Mouse (Mus musculus): Measurements from ENCODE around the gene Cdkn2aip.

Cdkn2aip gene

DNA sequence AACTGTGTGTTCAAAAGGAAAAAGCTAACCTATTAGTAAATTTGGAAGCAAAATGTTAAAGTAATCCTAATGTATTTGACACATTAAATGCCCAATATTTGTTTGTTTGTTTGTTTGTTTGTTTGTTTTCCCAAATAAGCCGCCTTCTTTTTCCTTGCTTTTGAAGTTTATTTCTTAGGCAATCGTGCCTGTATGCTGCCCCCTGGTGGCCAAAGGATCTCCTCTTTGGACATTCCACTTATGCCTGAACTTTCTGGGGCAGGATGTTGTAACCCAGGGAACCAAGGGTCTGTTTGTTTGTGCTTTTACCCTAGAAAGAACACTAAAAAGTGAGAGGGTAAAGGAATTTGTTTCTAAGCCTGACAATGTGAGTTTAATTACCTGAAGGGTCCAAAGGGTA is 20.6 kb downstream of the Cdkn2aip start:
- peak; percentile 89 for DNase-seq

DNA sequence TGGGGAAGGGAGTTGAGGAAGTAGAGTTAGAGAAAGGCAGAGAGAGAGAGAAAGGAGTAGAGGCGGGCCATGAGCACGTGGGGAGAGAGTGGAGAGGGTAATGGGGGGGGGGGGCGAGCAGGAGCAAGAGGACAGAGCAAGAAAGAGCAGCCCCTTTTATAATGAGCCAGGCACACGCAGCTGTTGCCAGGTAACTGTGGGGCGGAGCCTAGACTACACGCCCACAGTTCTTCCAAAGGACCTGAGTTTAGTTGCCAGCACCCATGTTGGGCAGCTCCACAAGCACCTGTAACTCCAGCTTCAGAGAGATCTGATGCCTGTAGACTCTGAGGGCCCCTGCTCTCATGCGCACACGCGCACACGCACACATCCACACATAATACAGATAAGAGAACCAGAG is 21.9 kb downstream of the Cdkn2aip start:
- no peak for DNase-seq

- no peak for DNase-seq
Measured at GRCm38 (mm10) chr8:47691303-47691702, 22.4 kb downstream of the Cdkn2aip start.

GRCm38 (mm10) chr8:47690674-47691078 is 23.1 kb downstream of the Cdkn2aip start:
- peak; percentile 39 for DNase-seq

DNA sequence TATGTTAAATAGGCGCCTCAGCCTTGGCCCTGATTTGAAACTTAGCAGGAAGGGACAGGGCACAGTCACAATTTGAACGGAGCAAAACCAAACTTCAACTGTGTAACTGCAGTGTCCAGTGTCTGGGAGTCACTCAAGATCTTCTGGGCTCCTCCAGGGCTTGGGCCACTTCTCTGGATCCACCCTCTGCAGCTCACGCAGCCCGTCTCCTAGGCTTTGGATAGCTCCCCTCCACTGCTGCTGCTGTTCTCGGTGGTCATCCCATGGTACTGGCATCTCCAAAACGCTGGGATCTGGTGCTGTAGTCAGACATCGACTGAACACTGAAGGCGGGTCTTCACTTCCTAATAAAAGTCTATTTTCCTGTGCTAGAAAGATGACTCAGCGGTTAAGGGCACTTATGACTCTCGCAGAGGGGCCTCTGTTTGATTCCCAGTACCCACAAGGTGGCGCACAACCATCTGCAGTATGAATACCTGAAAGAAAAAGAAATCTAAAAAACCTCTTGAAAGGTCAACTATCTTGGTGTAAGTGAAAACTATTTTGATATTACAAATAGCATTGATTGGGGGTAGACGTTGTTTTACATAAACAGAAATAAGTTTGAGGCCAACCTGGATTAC is 23.9 kb downstream of the Cdkn2aip start:
- DNase-seq: peak; percentile 56

DNA sequence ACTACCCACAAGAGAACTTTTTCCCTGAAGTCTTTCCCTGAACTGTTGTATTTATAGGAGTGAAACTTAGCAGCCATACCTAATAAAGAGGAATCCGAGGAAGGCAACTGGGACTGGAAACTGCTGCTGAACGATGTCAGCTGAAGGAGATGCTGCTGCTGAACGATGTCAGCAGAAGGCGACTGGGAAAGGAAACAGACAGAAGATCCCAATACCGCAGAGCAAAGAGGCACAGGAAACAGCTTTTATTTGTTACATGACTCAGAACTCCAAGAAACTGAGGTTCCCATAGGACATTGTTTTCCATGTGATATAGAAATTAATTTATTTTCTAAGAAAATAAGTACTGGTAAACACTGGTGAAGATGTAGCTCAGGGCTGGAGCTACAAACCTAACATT is 29.3 kb downstream of the Cdkn2aip start:
- DNase-seq: no peak

GRCm38 (mm10) chr8:47683994-47684393 is 29.7 kb downstream of the Cdkn2aip start:
- no peak for DNase-seq

GRCm38 (mm10) chr8:47680306-47680705 is 33.4 kb downstream of the Cdkn2aip start:
- no peak for DNase-seq

DNA sequence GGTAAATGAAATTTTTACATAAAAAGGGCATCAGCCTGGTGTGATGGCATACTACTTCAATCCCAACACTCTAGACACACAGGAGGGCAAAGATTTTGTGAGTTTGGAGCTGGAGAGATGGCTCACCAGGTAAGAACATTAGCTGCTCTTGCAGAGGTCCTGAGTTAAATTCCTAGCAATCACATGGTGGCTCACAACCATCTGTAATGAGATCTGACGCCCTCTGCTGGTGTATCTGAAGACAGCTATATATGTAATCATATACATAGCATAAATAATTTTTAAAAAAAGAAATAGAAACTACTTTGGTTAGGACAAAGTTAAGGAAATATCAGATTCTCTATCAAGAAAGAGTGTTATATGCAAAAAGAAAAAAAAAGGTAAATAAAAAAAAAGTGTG is 34.1 kb downstream of the Cdkn2aip start:
- no peak for DNase-seq

- no peak for DNase-seq
Measured at GRCm38 (mm10) chr8:47676631-47677030, 37.1 kb downstream of the Cdkn2aip start.

GRCm38 (mm10) chr8:47676224-47676623 is 37.5 kb downstream of the Cdkn2aip start:
- no peak for DNase-seq

DNA sequence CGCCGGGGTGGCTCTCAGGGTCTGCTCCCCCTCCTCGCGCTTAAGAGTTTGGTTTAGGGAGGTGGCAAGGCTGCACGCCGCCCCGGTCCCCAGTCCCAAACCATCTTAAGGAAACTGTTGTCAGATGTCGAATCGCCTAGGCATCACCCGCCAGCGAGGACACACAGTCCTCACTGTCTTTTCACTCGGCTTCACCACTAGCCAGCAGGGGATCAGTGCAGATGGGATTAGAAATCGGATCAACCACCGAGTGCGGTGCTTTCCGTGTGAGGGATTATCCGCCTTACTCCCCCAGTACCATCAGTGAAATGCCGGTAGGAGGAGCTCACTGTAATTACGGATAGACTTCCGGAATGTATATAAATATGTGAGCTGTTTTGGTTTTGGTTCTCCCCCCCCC is 37.9 kb downstream of the Cdkn2aip start:
- DNase-seq: no peak

- peak; percentile 100 for DNase-seq
Measured at GRCm38 (mm10) chr8:47674777-47675710, 38.7 kb downstream of the Cdkn2aip start, which contains the start of gene Ing2. Gene Ing2 (minus strand): TSS chr8:47675556.

GRCm38 (mm10) chr8:47674140-47674776 is 39.5 kb downstream of the Cdkn2aip start:
- no peak for DNase-seq

DNA sequence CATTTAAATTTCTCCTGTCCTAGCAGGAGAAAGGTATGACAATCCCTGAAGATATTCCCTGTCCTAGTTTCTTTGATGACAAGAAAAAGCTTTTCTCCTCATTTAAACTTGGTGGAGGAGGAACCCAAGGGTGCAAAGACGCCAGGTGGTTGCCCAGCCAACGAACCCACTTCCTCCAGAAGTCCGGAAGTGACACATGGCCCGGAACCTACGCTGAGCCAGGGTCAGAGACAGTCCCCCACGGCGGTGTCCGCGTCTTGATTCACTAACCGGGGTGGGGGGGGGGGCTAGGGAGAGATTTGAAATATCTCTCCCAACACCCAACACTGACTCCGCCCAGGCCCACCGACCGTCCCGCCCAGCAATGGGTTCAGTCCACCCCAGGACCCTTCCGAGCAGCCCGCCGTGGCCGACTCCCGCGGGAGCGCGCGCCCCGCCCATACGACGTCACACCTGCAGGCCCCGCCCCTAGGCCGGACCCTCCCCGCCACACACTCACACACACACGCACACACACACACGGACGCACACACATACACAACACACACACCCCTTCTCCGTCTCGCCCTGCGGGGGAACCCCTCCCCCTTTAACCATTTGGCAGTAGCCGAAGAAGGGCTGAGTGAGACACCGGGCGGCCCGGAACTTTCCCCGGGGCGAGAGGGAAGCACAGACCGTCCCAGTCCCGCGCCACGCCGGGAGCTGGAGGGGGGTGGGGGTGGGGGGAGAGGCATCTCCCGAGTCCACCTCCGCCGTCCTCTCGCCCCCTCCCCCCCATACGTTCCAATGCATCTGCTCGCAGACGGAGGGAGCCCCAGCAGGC is 40.2 kb downstream of the Cdkn2aip start:
- DNase-seq: peak; percentile 95

DNA sequence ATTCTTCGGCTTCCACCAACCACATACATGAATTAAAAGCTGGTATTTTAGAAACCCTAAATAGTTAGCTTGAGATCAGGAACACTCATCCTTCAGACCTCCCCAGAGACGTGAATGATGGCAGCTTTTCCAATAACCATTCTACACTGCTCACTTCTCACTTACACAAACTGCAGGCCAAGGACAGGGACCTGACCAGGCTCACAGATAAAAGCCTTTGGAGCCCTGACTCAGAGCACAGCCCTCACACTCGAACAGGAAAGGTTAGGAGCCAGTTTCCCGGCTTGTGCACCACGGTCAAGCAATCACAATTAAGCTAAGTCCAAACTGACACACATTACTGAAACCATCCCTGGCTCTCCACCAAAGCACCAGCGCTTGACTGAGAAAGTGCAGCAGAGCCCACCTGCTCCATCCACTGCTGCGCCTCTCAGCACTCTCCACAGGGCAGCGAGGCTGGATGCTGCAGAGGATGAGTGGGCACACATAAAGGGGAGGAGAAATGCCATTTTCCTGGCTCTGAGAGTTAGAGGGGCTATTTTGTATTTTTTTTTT is 49.4 kb downstream of the Cdkn2aip start:
- DNase-seq: no peak

DNA sequence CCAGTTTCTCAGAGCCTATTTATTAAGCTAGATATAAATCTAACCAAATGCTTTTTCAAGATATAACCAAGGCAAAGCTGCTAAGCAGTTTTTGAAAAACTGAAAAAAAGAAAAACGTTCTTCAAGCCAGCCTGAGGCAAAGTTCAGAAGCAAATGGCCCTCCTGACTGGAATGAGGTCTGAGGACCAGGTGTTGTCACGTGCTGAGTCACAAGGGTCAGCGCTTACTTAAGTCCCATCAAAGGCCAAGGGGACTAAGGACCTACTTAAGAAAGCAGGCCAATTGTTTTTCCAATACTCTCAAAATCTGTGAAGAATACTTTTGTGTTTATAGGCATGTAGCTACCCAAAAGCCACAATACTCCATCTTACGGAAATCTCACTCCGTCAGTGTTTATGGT is 50.5 kb downstream of the Cdkn2aip start:
- DNase-seq: peak; percentile 9

GRCm38 (mm10) chr8:47662716-47663115 is 51.0 kb downstream of the Cdkn2aip start:
- no peak for DNase-seq

- DNase-seq: no peak
Measured at GRCm38 (mm10) chr8:47660394-47660793, 53.3 kb downstream of the Cdkn2aip start.

DNA sequence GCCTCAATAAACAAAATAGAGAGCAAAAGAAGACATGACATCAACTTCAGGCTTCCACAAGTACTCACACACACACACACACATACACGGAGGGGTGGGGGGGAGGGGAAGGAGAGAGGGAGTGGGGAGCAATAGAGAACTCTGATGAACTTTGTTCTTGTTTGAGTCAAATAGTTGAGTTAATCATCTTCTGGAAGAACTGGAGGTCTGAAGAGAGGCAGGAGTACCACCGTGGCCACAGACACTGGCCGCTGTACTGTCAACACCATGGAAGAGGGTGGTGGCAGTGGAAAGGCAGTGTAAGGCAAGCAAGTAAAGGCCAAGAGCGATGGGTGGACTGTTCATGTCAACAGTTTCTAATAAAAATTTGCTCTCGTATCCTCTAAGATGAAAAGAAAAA is 54.3 kb downstream of the Cdkn2aip start:
- no peak for DNase-seq

Data from lung, postnatal 10 days (tissue).